Mouse (Mus musculus) limb, embryonic 10.5 days (tissue): ENCODE data around the gene Scn1b. TPM values are rescaled to one million over a fixed set of nuclear protein-coding genes. Genes with fewer than 3 reads are reported as not detected.

Experiments
- DNase-seq: peaks from one replicate; pipeline ENCODE4 v3.0.0-alpha.2; 2017; ENCODE audit warnings: low spot score
- H3K27ac ChIP-seq: fragments of 300-500 bp; sonication (generic); 2 replicates; pipeline ENCODE4 v1.5.1; 2016; ENCODE audit warnings: mild to moderate bottlenecking
- H3K27me3 ChIP-seq: fragments of 300-500 bp; sonication (generic); 2 replicates; pipeline ENCODE4 v1.6.1; 2016; ENCODE audit warnings: low read depth, mild to moderate bottlenecking; ENCODE audit not compliant: poor library complexity, severe bottlenecking
- H3K36me3 ChIP-seq: fragments of 300-500 bp; sonication (generic); 2 replicates; pipeline ENCODE4 v1.6.1; 2016; ENCODE audit warnings: mild to moderate bottlenecking, moderate library complexity
- H3K4me1 ChIP-seq: fragments of 300-500 bp; sonication (generic); 2 replicates; pipeline ENCODE4 v1.6.1; 2016
- H3K4me3 ChIP-seq: fragments of 300-500 bp; sonication (generic); 2 replicates; pipeline ENCODE4 v1.5.1; 2016; ENCODE audit warnings: mild to moderate bottlenecking, moderate library complexity
- H3K9me3 ChIP-seq: fragments of 300-500 bp; sonication (generic); replicated peaks from 2 replicates; pipeline ENCODE4 v1.6.1; 2016; ENCODE audit warnings: mild to moderate bottlenecking
- WGBS: fragments of 180-500 bp; shearing (Covaris S2); methylation state at CpG from one replicate; pipeline ENCODE4 v1.1.7; 2016; 5-methylcytosine and 5-hydroxymethylcytosine counted together
- polyA plus RNA-seq: library from polyadenylated mRNA; unstranded; fragments of >200 nt; fragmentation: Nextera tagmentation; extraction: Ambion mirVana; gene quantifications from 2 replicates; pipeline ENCODE4 v1.2.1, GENCODE M21; 2016

Gene Scn1b
- polyA plus RNA-seq, 1 experiment from 2014 or later = 0.81 TPM

- no peak overlapping the region for H3K4me3 ChIP-seq
- no peak overlapping the region for H3K27ac ChIP-seq
- peaks cover 16% of the 10 kb centered on the region for H3K4me1 ChIP-seq
- DNase-seq = no peak
- H3K9me3 ChIP-seq = no peaks in the 10 kb centered on the region
- H3K36me3 ChIP-seq = no peaks in the 10 kb centered on the region
- WGBS = 90% methylated on average over 16 of the region's 16 CpGs
- peaks cover 43% of the 10 kb centered on the region for H3K27me3 ChIP-seq
Measured at GRCm38 (mm10) chr7:31122641-31123631, 3.9 kb downstream of the Scn1b start.

DNA sequence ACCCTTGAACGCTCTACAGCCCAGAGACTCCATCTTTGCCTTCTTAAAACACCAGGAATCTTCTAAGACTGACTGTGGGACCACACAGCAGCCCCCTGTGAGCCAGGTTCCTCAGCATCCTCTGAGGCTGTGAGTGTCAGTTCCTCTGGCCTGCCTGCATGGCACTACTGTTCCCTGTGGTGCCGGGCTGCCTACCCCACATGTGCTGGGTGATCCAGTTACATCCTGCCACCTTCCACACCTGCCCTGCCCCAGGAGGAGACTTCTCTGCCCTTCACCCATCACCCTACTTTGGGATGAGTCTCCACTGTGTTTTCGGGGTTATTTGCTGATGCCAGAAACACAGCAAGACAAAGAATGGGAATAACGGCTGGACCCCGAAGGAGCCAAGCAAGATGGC lies 7.2 kb downstream of the Scn1b start:
- 89% methylated on average over 5 of the region's 5 CpGs for WGBS

GRCm38 (mm10) chr7:31118486-31118885 lies 8.3 kb downstream of the Scn1b start:
- DNase-seq = no peak
- Histone ChIP-seq H3K4me3 (no peak overlapping the region), H3K9me3 (no peaks in the 10 kb centered on the region), H3K4me1 (peaks cover 28% of the 10 kb centered on the region), H3K27ac (no peak overlapping the region), H3K27me3 (0 out of 2 replicates have a peak, but pooled peaks cover 2% of the 10 kb centered on the region), H3K36me3 (no peaks in the 10 kb centered on the region)
- 83% methylated on average over 7 of the region's 7 CpGs for WGBS

More for the DNA sequence above, 7.2 kb downstream of the Scn1b start:
- no peaks in the 10 kb centered on the region for H3K9me3 ChIP-seq
- H3K4me1 ChIP-seq = peaks cover 26% of the 10 kb centered on the region
- H3K27me3 ChIP-seq = peaks cover 10% of the 10 kb centered on the region
- no peak overlapping the region for H3K27ac ChIP-seq
- no peaks in the 10 kb centered on the region for H3K36me3 ChIP-seq
- DNase-seq = no peak
- no peak overlapping the region for H3K4me3 ChIP-seq

GRCm38 (mm10) chr7:31117465-31117864 lies 9.3 kb downstream of the Scn1b start:
- no peak overlapping the region for H3K27ac ChIP-seq
- 89% methylated on average over 11 of the region's 11 CpGs for WGBS
- H3K4me1 ChIP-seq = peaks cover 28% of the 10 kb centered on the region
- H3K9me3 ChIP-seq = no peaks in the 10 kb centered on the region
- H3K36me3 ChIP-seq = no peaks in the 10 kb centered on the region
- H3K4me3 ChIP-seq = no peak overlapping the region
- DNase-seq = no peak
- H3K27me3 ChIP-seq = no peaks in the 10 kb centered on the region

- H3K4me3 ChIP-seq = 0 out of 2 replicates have a peak overlapping the region, but pooled peaks have one; percentile 13
- DNase-seq = no peak
- WGBS = 40% methylated on average over 16 of the region's 16 CpGs
- H3K36me3 ChIP-seq = no peaks in the 10 kb centered on the region
- no peaks in the 10 kb centered on the region for H3K9me3 ChIP-seq
- no peaks in the 10 kb centered on the region for H3K27me3 ChIP-seq
- H3K27ac ChIP-seq = peak overlapping the region; percentile 53
- H3K4me1 ChIP-seq = peaks cover 28% of the 10 kb centered on the region
Measured at GRCm38 (mm10) chr7:31116721-31117145, 10.1 kb downstream of the Scn1b start.

GRCm38 (mm10) chr7:31115587-31116043 lies 11.2 kb downstream of the Scn1b start:
- DNase-seq = peak; percentile 52
- peak overlapping the region; percentile 80 for H3K27ac ChIP-seq
- H3K36me3 ChIP-seq = no peaks in the 10 kb centered on the region
- WGBS = 29% methylated on average over 17 of the region's 17 CpGs
- peak overlapping the region; percentile 36 for H3K4me3 ChIP-seq
- H3K9me3 ChIP-seq = no peaks in the 10 kb centered on the region
- H3K4me1 ChIP-seq = peaks cover 28% of the 10 kb centered on the region
- H3K27me3 ChIP-seq = no peaks in the 10 kb centered on the region

GRCm38 (mm10) chr7:31115182-31115581 lies 11.6 kb downstream of the Scn1b start, which contains the start of gene Hpn:
Hpn (minus strand) TSS chr7:31115290.
- H3K9me3 ChIP-seq = no peaks in the 10 kb centered on the region
- peak within 1 kb of the TSS; percentile 80 for H3K27ac ChIP-seq
- peak within 1 kb of the TSS; percentile 36 for H3K4me3 ChIP-seq
- peaks cover 28% of the 10 kb centered on the region for H3K4me1 ChIP-seq
- 13% methylated on average over 14 of the region's 15 CpGs for WGBS
- no peaks in the 10 kb centered on the region for H3K36me3 ChIP-seq
- DNase-seq = no peak
- H3K27me3 ChIP-seq = no peaks in the 10 kb centered on the region

DNA sequence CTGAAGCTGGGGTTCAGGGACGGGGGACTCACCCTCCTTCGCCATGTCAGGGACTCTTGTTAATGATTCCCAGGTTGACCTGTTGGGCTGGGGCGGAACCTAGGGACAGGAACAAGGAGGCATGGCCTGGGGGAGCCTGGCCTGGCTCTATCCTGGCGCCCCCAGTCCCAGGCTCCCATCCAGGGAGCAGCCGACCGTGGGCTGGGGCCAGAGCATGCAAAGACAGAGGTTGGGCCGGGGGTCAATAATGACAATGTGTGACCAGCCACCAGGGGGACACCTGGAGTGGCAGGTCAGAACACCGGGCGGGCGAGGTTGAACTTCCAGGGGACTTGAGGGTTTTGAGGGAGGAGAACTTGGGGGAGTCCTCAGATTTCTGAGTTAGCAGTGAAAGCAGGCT lies 12.2 kb downstream of the Scn1b start:
- Histone ChIP-seq H3K4me3 (peak overlapping the region; percentile 36), H3K27ac (peak overlapping the region; percentile 80), H3K36me3 (no peaks in the 10 kb centered on the region), H3K27me3 (no peaks in the 10 kb centered on the region), H3K9me3 (no peaks in the 10 kb centered on the region), H3K4me1 (peaks cover 28% of the 10 kb centered on the region)
- WGBS = 42% methylated on average over 10 of the region's 10 CpGs
- DNase-seq = no peak

GRCm38 (mm10) chr7:31113800-31114199 lies 13.0 kb downstream of the Scn1b start:
- WGBS = 64% methylated on average over 6 of the region's 6 CpGs
- H3K4me1 ChIP-seq = peaks cover 29% of the 10 kb centered on the region
- no peaks in the 10 kb centered on the region for H3K9me3 ChIP-seq
- no peak overlapping the region for H3K4me3 ChIP-seq
- H3K27ac ChIP-seq = no peak overlapping the region
- DNase-seq = no peak
- H3K27me3 ChIP-seq = no peaks in the 10 kb centered on the region
- H3K36me3 ChIP-seq = no peaks in the 10 kb centered on the region

DNA sequence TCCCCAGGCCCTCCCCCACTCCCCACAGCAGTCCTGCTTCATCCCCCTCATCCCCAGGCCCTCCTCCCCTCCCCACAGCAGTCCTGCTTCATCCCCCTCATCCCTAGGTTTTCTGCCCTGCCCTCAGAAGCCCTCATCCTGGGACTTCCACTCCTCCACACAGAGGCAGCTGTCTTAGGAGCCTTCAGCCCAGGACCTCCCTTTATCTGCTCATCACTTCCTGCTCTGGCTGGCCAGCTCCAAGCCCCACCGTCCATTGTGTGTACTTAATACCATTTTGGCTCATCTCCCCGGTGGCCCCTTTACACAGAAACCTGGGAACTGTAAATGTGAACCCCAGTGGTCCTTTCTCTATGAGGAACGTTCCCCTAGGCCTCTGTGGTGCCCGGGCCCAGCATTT lies 14.8 kb downstream of the Scn1b start:
- Histone ChIP-seq H3K27me3 (no peaks in the 10 kb centered on the region), H3K27ac (no peak overlapping the region), H3K4me3 (no peak overlapping the region), H3K36me3 (no peaks in the 10 kb centered on the region), H3K4me1 (peaks cover 25% of the 10 kb centered on the region), H3K9me3 (no peaks in the 10 kb centered on the region)
- no peak for DNase-seq
- 62% methylated on average over 4 of the region's 4 CpGs for WGBS

DNA sequence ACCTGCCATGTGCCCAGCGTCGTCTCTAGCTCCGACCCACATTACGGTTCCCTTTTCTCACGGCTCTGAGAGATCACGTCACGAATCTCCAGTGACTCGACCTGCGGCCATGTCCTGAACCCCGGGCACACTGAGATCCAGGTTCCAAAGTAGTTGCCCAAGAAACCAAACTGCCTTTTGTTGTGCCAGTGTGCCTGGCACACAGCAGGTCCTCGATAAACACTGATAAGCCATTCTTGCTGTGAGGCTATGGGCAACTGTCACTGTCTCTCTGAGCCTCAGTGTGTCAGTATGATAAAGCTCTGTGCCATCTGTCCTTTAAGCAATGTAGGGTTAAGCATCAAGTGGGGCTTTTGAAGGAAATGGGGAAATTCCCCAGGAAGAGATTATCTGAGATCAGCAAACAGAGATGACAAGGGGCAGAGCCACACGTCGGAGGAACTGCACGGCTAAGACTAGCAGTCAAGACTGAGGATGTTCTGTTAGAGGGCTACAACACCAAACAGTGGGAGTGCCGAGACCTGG lies 15.9 kb downstream of the Scn1b start:
- Histone ChIP-seq H3K9me3 (no peaks in the 10 kb centered on the region), H3K36me3 (no peaks in the 10 kb centered on the region), H3K27me3 (no peaks in the 10 kb centered on the region), H3K4me1 (peaks cover 17% of the 10 kb centered on the region), H3K4me3 (no peak overlapping the region), H3K27ac (no peak overlapping the region)
- no peak for DNase-seq
- WGBS = 88% methylated on average over 15 of the region's 15 CpGs

GRCm38 (mm10) chr7:31109796-31110195 lies 17.0 kb downstream of the Scn1b start:
- no peaks in the 10 kb centered on the region for H3K9me3 ChIP-seq
- 87% methylated on average over 5 of the region's 5 CpGs for WGBS
- no peak overlapping the region for H3K4me3 ChIP-seq
- no peaks in the 10 kb centered on the region for H3K27me3 ChIP-seq
- no peaks in the 10 kb centered on the region for H3K36me3 ChIP-seq
- no peak for DNase-seq
- no peak overlapping the region for H3K27ac ChIP-seq
- peaks cover 6% of the 10 kb centered on the region for H3K4me1 ChIP-seq

- DNase-seq = no peak
- WGBS = 51% methylated on average over 6 of the region's 7 CpGs
Measured at GRCm38 (mm10) chr7:31109091-31109490, 17.7 kb downstream of the Scn1b start.

More at GRCm38 (mm10) chr7:31109091-31109490, 17.7 kb downstream of the Scn1b start:
- H3K4me1 ChIP-seq = 0 out of 2 replicates have a peak, but pooled peaks cover 2% of the 10 kb centered on the region
- H3K9me3 ChIP-seq = no peaks in the 10 kb centered on the region
- H3K36me3 ChIP-seq = no peaks in the 10 kb centered on the region
- no peak overlapping the region for H3K4me3 ChIP-seq
- no peak overlapping the region for H3K27ac ChIP-seq
- no peaks in the 10 kb centered on the region for H3K27me3 ChIP-seq
